11 mouse cellular contexts compared by ENCODE assay signal in the genomic region with DNA sequence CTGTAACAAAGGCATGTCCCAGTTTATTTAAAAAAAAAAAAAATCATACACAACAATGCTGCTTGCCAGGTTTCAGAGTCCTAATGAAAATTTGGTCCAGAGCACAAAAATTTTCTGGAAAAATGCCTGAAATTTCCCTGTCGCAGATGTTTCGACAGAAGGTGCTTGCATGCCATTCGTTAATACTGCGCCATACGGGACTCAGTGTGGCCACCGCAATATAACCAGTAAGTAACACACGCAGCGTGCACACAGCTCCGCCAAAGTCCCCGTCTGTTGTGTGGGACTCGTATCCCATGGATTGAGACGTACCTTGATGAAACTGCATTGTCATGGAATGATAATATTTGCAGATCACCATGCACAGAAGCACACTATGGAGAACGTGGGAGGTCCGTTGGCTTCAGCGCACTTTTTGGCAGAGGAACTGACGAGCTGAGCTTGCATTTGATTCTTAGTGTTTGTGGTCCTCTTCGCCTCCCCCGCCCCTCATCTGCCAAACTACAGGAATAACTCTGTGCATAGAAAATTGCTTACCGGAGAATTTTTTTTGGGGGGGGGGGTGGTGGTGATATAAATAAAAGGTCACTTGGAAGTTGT.
A peak's percentile ranks its signal among the peaks of the same experiment; 100 is the strongest.
DNase-seq lines count a peak whose midpoint lies in the region; ATAC-seq and TF ChIP-seq lines count a peak whose summit lies in the region.
"Had no signal": no experiment of that assay in that cellular context is flagged by ENCODE, and none has a peak within 500 bp of the region (broad histone marks: within the 10 kb centered on the region; RNA-seq: fewer than 3 reads in every experiment).

No protein-coding gene starts in this region.

- H3K36me3 ChIP-seq in lung, embryonic 14.5 days (ENCODE audit: insufficient read depth), result no peaks in the 10 kb centered on the region

- no peak for ATAC-seq in lung, embryonic 14.5 days (ENCODE audit: insufficient read depth)

- no peak overlapping the region for H3K4me3 ChIP-seq in lung, embryonic 14.5 days (ENCODE audit: low read depth, low read length)
- peak overlapping the region; percentile 46 for H3K4me3 ChIP-seq in cerebellum, adult 2 months (replicated peaks; ENCODE audit: insufficient read depth, low read depth, low read length)
- H3K4me3 ChIP-seq in layer of hippocampus, adult 2 months, result peak overlapping the region; percentile 45
- no peak overlapping the region for H3K4me3 ChIP-seq in gastrocnemius, adult 2 months

- DNase-seq in lung, embryonic 14.5 days, result peak; percentile 58
- DNase-seq in lung, adult 18-20 months, result no peak
- peak; percentile 91 to 96 for DNase-seq in cerebellum, adult 2 months
- peak; percentile 72 to 81 for DNase-seq in layer of hippocampus, adult 2 months (ENCODE audit: low spot score in 2 of 2)
- DNase-seq in right cerebral cortex, postnatal 10 days (ENCODE audit: low spot score in 2 of 2), result peak; percentile 49 to 60
- no peak for DNase-seq in gastrocnemius, adult 2 months
- DNase-seq in natural killer cell, adult 2 months (ENCODE audit: low spot score in 2 of 2), result no peak
- DNase-seq in liver, result no peak
- DNase-seq: heart, postnatal 4 days; thymus, adult 2 months had no signal

- H3K27ac ChIP-seq in lung, embryonic 14.5 days (ENCODE audit: low read depth), result no peak overlapping the region
- H3K27ac ChIP-seq in cerebellum, adult 2 months (ENCODE audit: insufficient read depth, low read length), result peak overlapping the region; percentile 65
- peak overlapping the region; percentile 33 for H3K27ac ChIP-seq in layer of hippocampus, adult 2 months
- no peak overlapping the region for H3K27ac ChIP-seq in gastrocnemius, adult 2 months
- H3K27ac ChIP-seq: macrophage had no signal

- 74% methylated on average over 19 of the region's 19 CpGs for WGBS in lung, embryonic 14.5 days
- 8% methylated on average over 19 of the region's 19 CpGs for WGBS in cerebellum, adult 2 months

- H3K9me3 ChIP-seq in lung, embryonic 14.5 days (ENCODE audit: low read depth, low read length), result no peaks in the 10 kb centered on the region

- no peak overlapping the region for H3K9ac ChIP-seq in lung, embryonic 14.5 days

- TF ChIP-seq CTCF in lung, embryonic 14.5 days (IDR thresholded peaks at IDR 0.05; ENCODE audit: low read depth), result no peak
- TF ChIP-seq CTCF in cerebellum, adult 2 months (IDR thresholded peaks at IDR 0.05; ENCODE audit: borderline replicate concordance, insufficient read depth, low read depth, low read length), result no peak
- TF ChIP-seq CTCF in layer of hippocampus, adult 2 months (conservative IDR thresholded peaks at IDR 0.05), result no peak
- TF ChIP-seq CTCF in gastrocnemius, adult 2 months (IDR thresholded peaks at IDR 0.05), result no peak

- no peak for TF ChIP-seq POLR2A in cerebellum, adult 2 months (IDR thresholded peaks at IDR 0.05; ENCODE audit: borderline replicate concordance, insufficient read depth, low read length)

- H3K27me3 ChIP-seq in lung, embryonic 14.5 days (ENCODE audit: insufficient read depth, low read length), result no peaks in the 10 kb centered on the region
- no peaks in the 10 kb centered on the region for H3K27me3 ChIP-seq in cerebellum, adult 2 months (ENCODE audit: control insufficient read depth, insufficient read depth, low read length)

- H3K4me2 ChIP-seq in lung, embryonic 14.5 days, result no peak overlapping the region

- no peaks in the 10 kb centered on the region for H3K4me1 ChIP-seq in lung, embryonic 14.5 days (ENCODE audit: insufficient read depth)
- peaks cover 2% of the 10 kb centered on the region; the same call in 1 of the 2 replicates for H3K4me1 ChIP-seq in cerebellum, adult 2 months (ENCODE audit: control insufficient read depth, insufficient read depth, low read length)

- intact Hi-C loops in gastrocnemius, adult 2 months (cut with DNase I), result no loop called here

Comparison
In these comparisons a context has a peak if more than half of its experiments do, and no peak if none do; other contexts are left out.
1. DNase-seq: peak in lung, embryonic 14.5 days (single experiment), cerebellum, adult 2 months (2 of 2), layer of hippocampus, adult 2 months (2 of 2) and right cerebral cortex, postnatal 10 days (2 of 2); none in lung, adult 18-20 months (0 of 2), gastrocnemius, adult 2 months (single experiment), natural killer cell, adult 2 months (0 of 2) and liver (single experiment).
2. H3K27ac ChIP-seq: peak in cerebellum, adult 2 months (single experiment) and layer of hippocampus, adult 2 months (single experiment); none in lung, embryonic 14.5 days (single experiment) and gastrocnemius, adult 2 months (single experiment).
3. H3K4me3 ChIP-seq: peak in cerebellum, adult 2 months (single experiment) and layer of hippocampus, adult 2 months (single experiment); none in lung, embryonic 14.5 days (single experiment) and gastrocnemius, adult 2 months (single experiment).